Mouse (Mus musculus): ENCODE measurements around the gene Gabra2.

The Gabra2 gene

DNA sequence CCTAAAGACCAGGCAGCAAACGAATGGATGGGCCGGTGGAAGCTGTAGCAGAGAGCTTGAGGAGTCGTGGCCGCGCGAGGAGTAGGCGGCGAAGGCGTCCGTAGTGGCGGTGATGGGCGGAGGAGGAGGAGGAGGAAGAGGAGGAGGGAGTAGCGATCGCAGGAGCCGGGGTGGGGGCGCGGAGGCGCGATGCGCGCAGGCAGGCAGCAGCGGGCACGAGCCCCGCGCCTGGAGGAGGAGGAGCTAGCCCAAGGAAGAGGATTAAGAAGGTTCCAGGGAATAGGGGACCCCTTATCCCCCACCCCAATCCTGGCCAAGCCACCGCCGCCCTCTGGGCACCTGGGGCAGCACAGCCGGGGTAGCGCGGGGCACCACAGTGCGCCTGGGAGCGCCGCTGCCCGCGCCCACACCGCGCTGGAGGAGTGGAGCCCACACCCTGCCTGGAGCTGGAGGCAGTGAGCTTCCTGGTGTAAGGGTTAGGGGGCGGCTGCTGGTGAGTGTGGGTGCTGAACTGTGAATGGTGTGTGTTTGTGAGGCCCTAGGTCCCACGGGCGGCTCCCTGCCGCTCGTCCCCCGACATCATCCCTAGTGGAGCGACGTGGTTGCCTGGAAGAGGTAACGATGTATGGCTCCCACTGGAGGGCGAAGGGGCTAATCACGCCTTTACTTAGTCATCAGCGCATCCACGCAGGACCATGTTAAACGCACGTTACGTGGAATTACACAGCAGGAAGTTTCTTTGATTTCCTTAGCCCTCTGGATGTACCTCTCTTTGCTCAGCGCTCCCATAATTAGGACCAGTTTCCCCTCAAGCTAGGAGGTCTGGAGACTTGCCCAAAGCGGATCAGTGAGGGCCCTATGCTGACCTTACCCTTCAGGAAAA lies at the start of gene Gabra2:
TSS of gene Gabra2 (minus strand) at position 125 of the 883 bp plus-strand sequence.
- DNase-seq (ENCODE audit: low spot score in 2 of 2), result no peak

DNA sequence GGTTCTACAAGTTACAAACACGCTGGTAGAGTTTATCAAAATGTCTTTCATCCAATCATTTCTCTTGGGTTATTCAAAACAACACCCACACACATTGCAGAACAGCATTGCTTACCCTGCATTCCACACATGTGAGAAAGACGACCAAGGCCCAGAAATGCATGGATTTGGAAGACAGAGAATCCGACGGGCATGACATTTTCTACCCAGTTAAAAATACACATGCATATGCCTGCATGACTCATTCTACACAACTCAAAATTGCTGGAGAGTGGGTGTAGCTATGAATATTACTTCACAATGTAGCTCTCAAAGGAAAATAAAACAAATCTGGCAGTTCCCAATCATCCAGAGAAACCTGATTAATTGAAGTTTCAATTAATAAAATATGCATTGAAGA lies 41.0 kb upstream of the Gabra2 start:
- DNase-seq (ENCODE audit: low spot score in 2 of 2), result no peak

DNA sequence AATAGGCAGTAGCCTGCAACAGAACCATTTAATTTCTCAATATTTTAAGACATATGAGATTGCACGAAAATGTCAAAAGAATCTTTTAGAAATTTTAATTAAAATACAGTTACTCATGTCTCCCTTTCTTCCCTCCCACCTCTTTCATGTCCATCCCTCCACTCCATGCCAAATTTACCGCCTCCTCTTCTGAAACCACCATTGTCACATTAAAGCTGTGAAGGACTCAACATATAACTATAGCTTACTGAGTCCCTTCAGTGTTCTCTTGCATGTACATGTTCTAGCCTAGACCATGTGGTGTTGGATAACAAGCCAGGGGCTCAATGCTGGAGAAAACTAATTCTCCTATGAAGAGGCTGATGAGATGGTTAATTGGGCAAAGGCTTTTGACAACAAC lies 40.2 kb upstream of the Gabra2 start:
- DNase-seq (ENCODE audit: low spot score in 2 of 2), result no peak

DNA sequence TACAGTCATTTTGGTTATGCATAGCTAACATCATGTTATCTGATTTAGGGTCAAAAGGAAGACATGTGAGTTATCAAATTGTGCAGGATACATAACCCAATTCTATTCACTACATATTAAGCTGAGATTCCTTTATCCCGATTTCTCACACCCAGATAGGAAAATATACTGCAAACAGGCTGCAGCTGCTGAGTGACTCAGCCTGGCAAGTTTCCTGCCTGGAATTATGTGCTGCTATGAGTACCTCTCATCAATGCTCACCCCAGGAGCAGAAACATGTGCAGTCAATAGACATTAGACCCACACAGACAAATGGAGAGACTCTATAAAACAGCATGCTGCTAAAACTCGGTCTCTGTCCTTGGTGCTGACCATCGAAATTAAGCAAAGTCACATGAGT lies 32.1 kb upstream of the Gabra2 start:
- DNase-seq (ENCODE audit: low spot score in 2 of 2), result no peak

DNA sequence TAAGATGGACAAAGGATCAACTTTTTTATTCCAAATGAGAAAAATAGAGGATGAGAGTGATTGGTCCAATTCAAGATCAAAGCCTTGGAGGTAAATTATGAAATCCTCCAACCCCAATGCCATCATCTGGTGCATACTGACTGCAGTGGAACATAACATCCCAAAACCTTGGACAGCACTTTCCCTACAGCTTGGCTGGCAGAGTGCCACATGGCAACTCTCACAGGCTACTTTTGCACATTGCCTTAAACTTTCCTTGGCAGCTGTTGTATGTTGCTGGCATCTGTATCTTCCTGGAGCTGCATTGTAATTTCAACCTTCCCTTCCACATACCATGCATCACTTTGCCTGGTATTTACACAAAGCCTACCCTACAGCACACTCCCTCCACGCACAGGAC lies 19.6 kb upstream of the Gabra2 start:
- DNase-seq (ENCODE audit: low spot score in 2 of 2), result no peak

DNA sequence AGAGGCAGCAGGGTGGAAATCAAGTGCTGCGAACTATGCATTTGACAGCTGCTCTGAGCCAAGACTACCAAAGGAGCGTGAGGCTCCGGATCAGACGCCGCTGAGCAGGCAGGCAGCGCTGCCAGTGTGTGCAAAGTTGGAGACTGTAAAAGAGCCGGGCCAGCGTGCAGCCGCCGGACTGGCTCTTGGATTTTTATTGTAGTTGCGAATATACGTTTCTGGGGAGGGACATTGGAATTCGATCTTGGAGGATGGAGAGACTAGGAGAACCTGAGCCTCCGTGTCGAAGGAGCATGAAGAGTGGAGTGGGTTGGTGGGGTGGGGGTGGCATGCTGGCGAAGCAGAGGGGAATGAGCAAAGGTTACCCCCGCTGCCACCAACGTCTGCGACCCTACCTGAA lies 469 bp downstream of the Gabra2 start:
- no peak for DNase-seq (ENCODE audit: low spot score in 2 of 2)

DNA sequence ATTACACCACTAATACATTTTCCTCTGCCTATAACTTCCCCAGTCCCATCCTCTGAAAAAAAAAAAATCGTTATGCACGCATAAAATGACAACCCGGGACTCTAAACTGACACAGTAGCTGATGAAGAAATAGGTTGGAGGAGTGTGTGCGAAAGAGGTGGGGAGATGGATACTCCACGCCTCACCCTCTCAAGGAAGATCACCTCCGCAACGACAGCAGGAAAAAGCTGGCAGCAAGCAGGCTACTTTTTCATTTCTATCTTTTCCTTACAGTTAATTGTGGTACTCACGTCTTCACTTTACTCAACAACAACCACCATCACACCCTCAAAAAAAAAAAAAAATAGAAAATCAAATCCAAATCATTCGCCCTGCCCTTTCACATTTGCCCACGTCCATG lies 873 bp downstream of the Gabra2 start:
- no peak for DNase-seq (ENCODE audit: low spot score in 2 of 2)

DNA sequence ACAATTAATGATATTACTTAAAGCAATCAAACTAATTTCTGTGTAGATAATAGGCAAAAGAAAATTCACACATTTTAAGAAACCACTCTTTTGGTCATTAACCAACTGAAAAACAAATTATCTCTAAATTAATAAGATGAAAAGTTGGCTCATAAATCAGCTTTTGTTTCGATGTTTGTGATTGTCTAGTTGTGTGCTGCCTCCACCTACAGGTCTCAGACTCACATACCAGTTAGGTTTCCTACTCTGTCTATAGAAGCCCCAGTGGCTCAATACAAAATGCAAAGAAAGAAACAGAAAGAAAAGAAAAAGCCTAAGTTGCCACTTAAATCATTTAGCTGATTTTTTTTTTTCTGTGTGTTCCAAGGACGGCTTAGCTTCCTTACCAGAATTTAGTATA lies 1.8 kb downstream of the Gabra2 start:
- no peak for DNase-seq (ENCODE audit: low spot score in 2 of 2)

DNA sequence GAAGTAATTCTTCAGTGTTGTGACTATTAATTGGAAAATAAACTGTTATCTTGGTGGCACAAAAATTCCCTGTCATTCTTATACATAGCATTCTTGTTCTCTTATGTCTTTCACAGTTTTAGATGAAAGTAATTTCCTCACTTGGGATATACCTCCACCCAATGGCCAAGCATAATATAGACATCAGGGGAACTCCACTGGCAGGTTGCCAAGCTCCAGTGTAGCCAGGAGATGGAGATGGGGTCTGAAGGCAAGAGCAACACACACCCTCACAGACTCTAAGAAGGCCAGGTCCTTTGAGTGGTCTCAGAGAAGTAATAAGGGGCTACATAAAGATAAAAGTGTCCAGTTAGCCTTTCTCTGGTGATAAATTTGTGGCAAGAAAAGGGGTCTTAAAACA lies 3.2 kb downstream of the Gabra2 start:
- no peak for DNase-seq (ENCODE audit: low spot score in 2 of 2)

DNA sequence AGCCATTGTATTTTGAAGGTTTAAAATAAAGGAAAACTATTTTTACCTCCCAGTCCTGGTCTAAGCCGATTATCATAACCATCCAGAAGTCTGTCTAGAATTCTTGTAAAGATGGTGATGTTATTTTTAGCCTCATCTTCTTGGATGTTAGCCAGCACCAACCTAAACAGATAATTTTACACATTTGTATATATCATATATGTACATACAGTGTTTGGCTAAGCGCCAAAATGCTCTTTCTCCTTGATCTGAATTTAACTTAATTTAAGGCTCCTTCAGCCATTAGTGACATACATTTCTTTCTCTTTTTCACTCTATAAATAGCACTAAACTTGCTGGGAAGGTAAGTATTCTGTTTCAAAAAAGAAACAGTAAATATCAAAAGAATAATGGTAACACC lies 3.7 kb downstream of the Gabra2 start:
- no peak for DNase-seq (ENCODE audit: low spot score in 2 of 2)

DNA sequence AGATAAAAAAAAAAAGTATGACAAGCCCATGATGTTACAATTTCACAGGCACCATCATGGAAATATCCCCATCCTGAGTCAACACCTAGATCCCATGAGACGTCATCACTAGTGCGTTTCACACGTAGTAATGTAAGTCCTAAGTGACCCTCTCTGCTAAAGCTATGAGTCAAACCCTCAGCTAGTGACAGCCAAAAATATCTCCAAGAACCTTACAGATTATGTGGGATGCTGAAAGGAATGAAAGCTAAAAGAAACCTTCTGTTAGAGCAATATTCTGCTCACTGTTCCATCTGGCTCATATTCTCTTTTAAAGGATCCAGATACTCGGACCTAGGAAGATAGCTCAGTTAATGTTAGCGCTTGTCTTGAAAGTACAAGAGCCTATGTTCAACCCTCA lies 16.8 kb downstream of the Gabra2 start:
- DNase-seq (ENCODE audit: low spot score in 2 of 2), result no peak

DNA sequence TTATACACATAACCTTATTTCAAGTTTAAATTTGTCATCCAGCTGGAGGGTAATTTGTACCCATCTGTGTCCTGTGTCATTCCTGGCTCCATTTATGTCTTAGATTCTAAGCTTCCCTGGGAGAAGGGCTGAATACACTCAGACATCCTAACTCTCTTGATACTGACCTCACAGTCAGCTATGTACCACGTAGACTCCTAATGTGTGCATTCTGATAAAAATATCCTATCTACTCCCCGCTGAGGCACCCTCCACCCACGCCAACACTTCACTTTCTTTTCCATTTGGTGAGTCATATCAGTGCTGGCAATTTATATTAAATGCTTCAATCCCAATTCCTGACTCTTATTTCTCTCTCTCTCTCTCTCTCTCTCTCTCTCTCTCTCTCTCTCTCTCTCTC lies 34.0 kb downstream of the Gabra2 start:
- DNase-seq (ENCODE audit: low spot score in 2 of 2), result no peak

DNA sequence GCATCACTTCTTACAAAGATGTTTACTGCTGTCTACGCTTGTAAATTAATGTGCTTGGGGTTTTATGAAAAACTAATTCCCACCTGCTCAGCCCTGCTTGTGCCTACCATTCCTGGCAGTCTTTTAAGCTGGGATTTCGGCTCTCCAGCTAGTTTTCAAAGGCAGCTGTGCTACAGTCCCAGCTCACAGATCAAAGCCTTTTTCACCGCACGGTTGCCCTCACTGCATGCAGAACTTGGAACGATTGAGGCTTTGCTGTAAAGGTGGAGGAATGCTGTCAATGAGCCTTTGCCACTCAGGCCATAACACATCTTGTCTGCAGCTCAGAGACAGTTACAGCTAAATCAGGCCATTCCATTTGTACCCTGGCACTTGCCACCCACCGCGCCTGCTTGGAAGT lies 37.6 kb downstream of the Gabra2 start:
- no peak for DNase-seq (ENCODE audit: low spot score in 2 of 2)

DNA sequence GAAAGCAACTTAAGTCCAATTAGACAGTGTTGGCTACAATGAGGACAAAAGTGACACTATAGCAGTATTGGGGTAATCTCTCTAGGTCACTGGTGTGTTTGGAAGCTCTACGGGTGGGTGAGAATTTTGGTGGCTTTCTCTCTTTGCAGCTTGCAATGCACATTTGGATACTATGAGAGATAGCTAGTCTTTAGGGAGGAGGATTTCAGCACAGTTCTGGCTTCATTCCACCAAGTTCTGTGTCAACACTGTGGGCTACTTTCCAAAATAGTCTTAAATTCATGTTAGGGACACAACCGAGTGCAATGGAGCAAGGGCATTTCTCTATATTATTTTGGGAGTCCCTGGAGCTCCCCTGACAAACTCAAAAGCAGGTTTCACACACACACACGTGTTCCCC lies 58.3 kb downstream of the Gabra2 start:
- no peak for DNase-seq (ENCODE audit: low spot score in 2 of 2)

DNA sequence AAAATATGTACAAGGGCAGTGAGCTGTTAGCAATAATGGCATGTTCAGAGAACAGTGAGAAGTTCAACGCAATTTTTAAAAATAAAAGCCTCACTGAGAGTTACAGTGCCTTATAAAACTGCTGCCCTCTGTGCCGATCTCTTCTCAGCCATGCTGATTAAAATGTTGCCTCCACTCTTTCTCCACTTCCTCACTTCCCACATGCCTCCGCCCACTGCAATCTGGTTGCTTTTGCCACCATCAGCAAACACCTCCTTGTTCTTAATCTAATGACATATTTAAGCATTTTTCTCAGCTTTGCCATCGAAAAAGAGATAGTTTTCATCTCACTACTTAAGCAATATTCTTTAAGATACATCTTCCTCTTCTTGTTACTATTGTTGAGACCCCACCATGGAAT lies 69.7 kb downstream of the Gabra2 start:
- no peak for DNase-seq (ENCODE audit: low spot score in 2 of 2)

DNA sequence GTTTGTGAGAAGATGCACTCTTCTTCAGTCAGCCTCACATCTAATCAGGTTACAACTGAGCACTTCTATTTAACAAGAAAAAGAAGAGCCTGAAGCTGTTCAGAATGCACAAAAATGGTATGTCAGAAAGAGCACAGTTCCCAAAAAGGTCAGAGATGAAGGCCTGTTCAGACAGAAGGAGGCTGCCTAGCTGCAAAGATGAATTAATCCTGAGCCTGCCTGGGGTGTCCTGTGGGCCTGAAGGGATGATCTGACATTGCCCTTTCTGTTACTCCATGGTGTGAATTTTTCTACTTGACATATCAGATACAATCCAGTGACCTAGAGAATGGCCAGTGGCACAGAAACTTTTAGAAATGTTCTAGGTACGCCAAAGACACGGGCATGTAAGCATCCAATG lies 83.9 kb downstream of the Gabra2 start:
- DNase-seq (ENCODE audit: low spot score in 2 of 2), result no peak

DNA sequence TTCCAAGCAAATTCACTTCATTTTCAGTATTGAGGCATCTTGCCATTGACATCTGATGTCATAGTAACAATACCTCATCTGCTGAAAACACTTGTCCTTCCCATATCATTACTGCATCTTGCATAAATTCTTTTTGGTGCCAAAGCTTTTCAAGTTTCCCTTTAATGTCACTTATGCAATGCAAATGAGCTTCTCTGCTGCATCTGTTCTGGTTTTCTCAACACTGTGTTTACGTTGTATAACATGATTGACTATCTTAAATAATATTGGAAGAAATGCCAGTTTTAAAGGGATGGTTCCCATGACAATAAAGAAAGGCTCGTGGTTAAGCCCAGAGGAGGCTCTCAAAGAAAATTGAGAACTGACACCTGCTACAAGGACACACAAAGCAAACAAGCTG lies 84.4 kb downstream of the Gabra2 start:
- no peak for DNase-seq (ENCODE audit: low spot score in 2 of 2)

DNA sequence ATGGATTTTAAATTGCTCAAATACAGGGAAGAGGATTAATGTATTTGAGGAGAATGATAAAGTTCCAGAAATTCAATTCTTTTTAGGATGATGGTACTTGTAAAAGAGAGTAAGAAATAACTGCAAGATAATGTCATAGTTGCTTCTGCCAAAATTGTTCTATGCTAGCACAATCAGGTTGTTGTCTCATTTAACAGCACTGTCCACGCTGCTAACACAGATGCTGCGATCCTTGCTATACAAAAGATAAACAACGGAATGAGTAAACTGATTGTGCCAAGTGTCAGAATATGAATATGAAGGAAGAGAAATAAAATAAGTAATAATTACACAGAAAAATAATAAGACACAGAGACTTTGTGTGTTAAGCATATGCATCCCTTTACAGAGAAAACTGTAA lies 84.9 kb downstream of the Gabra2 start:
- DNase-seq (ENCODE audit: low spot score in 2 of 2), result no peak

DNA sequence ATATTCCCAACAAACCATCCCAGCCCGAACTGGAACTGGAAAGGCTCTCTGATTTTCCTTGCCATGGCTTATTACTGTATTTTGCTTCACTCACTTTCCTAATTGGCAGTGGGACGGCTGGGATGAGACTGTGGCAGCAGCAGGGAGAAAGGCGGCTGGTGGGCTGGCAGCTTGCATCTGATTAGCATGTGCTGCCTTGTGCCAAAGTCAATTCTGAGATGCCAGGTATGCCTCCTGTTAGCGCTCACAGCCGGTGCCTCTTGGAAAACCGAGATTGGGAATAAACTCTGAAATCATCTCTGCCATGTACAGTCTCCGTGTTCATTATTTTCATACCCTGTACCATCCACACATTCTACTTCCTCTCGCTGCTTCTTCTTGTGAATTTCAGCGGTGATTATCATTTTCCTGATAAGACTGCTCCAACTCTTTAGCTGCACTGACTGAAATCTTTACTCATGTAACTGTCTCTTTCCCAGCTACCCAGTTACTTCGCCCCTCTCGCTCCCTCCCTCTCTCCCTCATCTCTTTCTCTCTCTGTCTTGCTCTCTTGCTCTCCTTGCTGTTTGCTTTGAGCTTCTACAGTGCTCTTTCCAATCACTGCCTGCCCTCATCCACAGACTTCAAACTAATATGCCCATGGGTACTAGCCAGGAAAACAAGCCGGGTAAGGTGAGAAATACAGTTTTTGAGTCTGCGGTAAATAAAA lies 99.9 kb downstream of the Gabra2 start:
- no peak for DNase-seq (ENCODE audit: low spot score in 2 of 2)

DNA sequence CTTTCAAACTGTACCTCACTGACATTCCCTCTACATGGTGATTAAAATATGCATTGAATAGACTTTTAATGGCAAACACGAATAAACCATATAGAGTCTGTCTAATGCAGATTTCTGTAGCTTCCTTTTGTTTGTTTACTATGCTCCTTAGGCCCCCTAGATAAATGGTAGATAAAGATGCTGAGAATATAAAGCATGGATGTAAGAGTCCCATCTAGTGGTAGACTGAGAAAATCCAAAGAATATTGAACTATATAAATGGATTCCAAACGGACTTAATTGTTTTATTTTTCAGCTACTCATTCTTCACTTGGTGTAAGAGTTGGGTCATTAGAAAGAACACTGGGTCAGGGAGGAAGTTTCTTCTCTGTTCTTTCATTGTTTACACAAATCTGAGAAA lies 102.4 kb downstream of the Gabra2 start:
- no peak for DNase-seq (ENCODE audit: low spot score in 2 of 2)

DNA sequence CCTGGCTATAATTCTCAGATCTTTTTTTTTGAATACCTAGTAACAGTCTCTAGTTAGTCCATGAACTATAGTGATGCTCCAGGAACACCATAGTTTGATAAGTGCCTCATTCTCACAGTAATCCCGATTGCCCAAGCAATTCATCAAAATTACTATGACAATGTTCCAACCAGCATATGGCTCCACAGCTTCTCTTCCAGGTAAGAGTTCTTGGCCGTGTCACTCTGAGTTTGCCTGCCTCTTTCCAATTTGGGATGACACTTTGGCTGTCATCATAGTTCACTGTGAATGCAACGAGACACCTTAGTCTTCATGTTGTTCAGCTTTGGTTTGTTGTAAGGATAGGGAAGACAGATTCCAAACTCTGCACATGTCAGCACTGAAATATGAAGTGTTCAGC lies 104.8 kb downstream of the Gabra2 start:
- DNase-seq (ENCODE audit: low spot score in 2 of 2), result no peak

Data from spleen, postnatal 14 days (tissue).